Mouse (Mus musculus) heart, postnatal 4 days (tissue): ENCODE measurements around the gene Xrcc1. TPM values are rescaled to one million over a fixed set of nuclear protein-coding genes. Genes with fewer than 3 reads are reported as not detected.
"Not testable (repeated sequence)": the region's sequence is repeated elsewhere in the genome, so short reads cannot be mapped to it uniquely, and the experiment has no call there.

ENCODE experiments used
- DNase-seq: peaks from one replicate; pipeline ENCODE4 v3.0.0; 2021
- total RNA-seq, 2 experiments: library from RNA; stranded (reverse); gene quantifications; 2 replicates each; pipeline ENCODE4 v1.2.3; 2021

Gene Xrcc1
- 10 to 100 TPM; 42.0 to 43.9 TPM for total RNA-seq

DNA sequence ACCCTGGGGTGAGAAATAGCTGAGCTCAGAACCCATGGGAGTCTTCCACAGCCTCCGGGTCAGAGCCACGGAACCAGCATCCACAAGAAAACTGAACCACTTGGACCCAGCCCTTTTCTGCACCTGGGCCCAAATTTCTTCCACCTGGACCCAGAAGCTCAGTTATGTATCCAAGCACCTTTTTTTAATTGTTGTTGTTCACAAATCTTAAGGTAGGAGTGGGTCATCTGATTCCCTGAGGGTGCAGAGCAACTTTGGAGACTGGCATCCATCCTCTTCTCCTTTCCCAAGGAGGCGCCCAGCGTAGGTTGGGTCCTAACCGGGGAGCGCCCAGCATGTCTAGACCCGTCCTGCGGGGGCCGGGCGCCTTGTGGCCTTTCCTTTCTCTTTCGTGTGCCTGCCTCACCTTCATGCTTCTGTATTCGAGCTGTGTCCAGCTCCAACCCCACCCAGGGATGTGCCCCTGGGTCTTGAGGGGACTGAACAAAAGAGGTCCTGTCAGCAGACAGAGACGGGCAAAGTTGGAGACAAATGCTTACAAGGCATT lies at the start of gene Xrcc1, which contains the start of gene Pinlyp:
Gene Xrcc1 (plus strand): TSS at position 222 of the 547 bp plus-strand sequence.
Gene Pinlyp (minus strand): TSS at position 51 of the 547 bp plus-strand sequence.
- peak; percentile 12 for DNase-seq

DNA sequence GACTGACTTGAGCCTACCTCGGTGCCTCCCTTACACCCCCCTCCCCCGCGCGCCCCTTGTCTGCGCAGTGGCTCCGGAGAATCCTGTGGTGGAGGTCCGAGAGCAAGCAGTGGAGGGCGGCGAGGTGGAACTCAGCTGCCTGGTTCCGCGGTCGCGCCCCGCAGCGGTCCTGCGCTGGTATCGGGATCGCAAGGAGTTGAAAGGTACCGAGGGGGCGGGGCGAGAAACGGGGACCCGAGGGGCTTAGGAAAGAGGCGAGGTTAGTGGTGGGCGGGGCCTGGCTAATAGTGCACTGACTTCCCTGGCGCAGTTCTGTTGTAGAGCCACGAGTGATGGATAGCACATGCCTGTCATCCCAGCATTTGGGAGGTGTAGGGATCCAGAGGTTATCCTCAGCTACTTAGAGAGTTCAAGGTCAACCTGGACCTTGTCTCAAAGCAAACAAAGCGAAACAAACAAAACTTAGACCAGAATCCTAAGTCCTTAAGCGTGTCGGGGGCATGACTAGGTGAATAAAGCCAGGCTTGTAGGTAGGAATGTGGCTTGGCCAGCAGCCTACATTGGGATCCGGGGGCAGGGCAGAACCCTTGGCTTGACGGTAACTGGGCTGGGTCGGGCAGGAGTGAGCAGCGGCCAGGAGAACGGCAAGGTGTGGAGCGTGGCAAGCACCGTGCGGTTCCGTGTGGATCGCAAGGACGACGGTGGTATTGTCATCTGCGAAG lies 46.1 kb upstream of the Xrcc1 start:
- no peak for DNase-seq

GRCm38 (mm10) chr7:24500929-24501328 lies 45.2 kb upstream of the Xrcc1 start:
- DNase-seq = peak; percentile 60

DNA sequence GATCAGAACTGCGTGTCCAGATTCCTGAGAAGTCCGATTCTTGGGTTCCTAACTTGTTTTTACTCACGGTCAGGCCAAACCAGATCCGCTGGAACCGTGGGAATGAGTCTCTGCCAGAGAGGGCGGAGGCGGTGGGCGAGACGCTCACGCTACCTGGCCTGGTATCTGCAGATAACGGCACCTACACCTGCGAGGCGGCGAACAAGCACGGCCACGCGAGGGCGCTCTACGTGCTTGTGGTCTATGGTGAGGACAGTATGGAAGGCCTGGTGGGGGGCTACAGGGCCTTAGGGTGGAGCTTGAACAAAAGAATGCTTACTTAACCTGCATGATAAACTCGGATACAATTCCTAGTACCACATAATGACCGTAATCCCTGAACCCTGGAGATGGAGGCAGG lies 44.6 kb upstream of the Xrcc1 start:
- peak; percentile 39 for DNase-seq

- no peak for DNase-seq
Measured at GRCm38 (mm10) chr7:24504004-24504403, 42.1 kb upstream of the Xrcc1 start.

GRCm38 (mm10) chr7:24504868-24505267 lies 41.2 kb upstream of the Xrcc1 start:
- DNase-seq = no peak

DNA sequence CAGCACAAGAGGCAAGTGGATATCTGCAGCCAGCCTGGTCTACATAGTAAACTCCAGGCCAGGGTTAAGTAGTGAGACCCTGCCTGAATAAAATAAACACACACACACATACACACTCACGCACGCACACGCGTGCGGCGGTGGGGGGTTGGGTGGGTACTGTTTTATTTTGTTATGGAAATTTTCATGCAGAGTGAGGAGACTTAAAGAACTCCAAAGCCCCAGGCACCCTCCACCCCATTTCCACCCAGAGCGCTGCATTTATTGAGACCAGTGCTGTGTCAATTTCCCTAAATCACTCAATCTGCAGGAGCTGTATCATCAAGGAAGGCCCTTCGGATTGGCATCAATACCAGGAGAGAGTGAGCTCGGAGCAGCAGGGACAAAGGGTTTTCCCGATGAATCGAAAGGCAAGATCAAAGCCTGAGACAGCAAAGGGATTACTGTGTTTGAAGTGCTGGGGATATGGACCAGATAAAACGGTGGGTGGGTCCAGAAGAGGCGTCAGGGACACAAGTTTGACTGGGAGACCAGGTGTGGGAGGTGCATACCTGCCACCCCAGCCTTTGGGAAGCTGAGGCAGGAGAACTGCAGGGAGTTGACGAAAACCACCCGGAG lies 40.5 kb upstream of the Xrcc1 start:
- no peak for DNase-seq

DNA sequence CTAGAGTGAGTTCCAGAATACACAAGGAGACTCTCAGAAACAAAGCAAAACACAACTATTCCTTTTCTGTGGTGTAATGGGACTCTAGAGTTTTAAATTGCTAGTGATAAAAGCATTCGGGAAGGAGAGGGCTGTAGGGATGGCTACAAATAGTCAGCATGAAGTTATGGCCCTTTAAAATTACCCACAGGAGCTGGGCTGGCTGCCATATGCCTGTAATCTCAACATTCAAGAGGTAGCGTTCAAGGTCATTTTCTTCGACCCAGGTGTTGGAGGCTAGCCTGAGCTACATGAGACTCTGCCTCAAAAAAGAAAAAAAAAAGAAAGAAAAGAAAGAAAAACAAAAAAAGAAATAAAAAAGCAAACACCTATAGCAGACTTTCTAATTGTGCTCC lies 40.0 kb upstream of the Xrcc1 start:
- DNase-seq = peak; percentile 59

DNA sequence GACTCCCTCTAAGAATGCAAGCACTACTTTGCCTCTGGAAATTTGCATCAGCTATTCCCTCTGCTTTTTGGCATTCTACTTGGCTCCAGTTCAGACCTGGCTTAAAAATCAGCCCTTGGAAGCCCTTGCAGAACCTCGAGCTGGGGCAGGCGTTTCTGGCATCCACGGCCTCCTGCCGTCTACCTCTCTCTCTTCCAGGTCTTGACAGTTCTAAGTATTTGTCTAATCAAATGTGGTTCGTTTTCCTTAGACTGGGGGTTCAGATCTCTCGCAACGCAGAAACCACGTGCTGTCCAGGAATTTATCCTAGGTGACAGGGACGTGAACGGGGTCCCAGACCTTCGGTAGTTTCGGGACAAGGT lies 39.6 kb upstream of the Xrcc1 start:
- DNase-seq = peak; percentile 70

- peak; percentile 89 for DNase-seq
Measured at GRCm38 (mm10) chr7:24506838-24507725, 39.0 kb upstream of the Xrcc1 start, which contains the start of gene Zfp428. Gene Zfp428, plus strand, starts transcription at chr7:24507006.

- DNase-seq = peak; percentile 23
Measured at GRCm38 (mm10) chr7:24507726-24508114, 38.4 kb upstream of the Xrcc1 start.

DNA sequence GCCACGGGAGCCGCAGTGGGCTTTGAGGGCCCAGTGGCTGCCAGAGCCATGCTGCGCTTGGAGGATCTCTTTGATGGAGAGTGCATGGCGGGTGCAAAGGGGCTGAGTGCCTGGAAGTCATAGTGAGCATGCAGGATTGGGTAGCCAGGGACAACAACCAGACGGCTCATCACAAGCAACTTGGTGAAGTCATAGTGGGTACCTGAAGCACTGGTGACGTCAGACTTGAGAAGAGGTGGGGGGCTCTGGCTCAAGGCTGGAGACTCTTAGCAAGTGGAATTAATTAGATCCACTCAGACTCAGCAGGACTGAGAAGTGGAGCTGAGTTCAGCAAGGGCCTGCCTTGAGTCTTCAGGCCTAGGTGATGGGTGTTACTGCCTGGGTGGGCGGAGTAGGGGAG lies 33.7 kb upstream of the Xrcc1 start, which contains the start of gene AC161166.1:
Gene AC161166.1 (minus strand): TSS at position 101 of the 400 bp plus-strand sequence.
- DNase-seq = no peak

GRCm38 (mm10) chr7:24516319-24516718 lies 29.8 kb upstream of the Xrcc1 start:
- not testable (repeated sequence) for DNase-seq

DNA sequence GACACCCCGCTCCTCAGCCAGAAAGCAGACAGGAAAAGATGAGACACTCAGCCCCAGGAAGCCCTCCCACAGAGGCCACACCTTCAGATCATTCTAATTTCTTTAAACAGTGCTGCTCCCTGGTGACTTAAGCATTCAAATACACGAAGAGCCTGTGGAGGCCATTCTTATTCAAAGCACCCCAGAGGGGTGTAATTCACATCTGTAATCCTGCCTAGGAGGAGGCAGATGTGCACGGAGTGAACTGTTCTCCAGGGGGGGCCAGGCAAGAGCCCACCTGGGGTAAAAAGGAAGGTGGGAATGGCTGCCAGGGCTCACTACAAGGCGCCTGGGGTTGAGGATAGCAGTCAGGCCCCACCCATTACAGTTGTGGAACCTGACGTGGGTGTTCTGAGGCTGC lies 29.0 kb upstream of the Xrcc1 start:
- DNase-seq = no peak

GRCm38 (mm10) chr7:24517654-24518053 lies 28.4 kb upstream of the Xrcc1 start:
- DNase-seq = no peak

DNA sequence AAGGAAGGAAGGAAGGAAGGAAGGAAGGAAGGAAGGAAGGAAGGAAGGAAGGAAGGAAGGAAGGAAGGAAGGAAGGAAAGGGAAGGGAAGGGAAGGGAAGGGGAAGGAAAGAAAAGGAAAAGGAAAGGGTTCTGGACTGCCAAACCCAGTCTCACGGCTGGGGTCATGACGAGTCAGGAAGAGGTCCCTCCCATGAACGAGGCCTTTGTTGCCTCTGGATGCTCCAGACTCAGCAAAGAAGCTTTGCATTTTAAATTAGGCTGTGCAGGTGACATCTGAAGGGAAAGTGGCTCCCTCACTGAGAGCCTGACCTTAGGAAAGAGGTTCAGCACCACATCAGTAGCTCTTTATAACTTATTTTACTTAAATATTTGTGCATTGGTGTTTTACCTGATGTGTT lies 27.0 kb upstream of the Xrcc1 start:
- no peak for DNase-seq

- DNase-seq = not testable (repeated sequence)
Measured at GRCm38 (mm10) chr7:24520054-24520453, 26.0 kb upstream of the Xrcc1 start.

DNA sequence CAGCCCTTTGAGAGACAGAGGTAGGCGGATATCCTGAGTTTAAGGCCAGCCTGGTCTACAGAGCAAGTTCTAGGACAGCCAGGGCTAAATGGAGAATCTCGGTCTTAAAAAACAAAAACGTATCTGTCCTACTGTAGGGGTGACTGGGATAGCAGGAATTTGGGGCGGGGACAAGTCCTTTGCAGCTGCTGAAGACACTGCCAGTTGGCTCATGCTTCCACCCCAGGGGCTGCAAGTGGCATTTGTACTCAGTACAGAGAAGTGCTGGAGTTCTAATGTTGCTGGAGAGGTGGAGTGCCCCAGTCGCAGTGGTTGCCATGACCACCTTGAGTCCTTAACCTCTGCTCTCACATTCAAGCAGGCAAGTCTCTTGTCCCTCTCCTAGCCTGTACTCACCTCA lies 23.3 kb upstream of the Xrcc1 start:
- no peak for DNase-seq

DNA sequence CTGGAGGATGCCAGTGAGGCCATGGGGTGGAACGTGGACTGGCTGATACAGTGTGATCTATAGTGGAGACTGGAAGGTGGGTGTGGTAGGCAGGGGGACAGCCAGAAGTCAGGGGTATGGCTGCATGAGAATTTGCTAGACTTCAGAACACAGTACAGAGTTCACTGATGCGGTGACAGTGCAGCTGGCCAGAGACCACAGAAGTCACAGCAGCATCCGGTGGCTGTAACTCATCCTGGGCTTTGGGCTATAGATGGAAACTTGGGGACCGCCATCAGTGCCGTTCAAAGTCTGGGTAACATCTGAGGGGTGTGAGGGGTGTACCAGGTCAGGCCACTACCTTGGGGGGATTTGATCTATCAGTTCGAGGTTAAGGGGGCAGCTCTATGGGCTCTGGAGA lies 22.4 kb upstream of the Xrcc1 start:
- no peak for DNase-seq

- no peak for DNase-seq
Measured at GRCm38 (mm10) chr7:24524978-24525377, 21.1 kb upstream of the Xrcc1 start.

DNA sequence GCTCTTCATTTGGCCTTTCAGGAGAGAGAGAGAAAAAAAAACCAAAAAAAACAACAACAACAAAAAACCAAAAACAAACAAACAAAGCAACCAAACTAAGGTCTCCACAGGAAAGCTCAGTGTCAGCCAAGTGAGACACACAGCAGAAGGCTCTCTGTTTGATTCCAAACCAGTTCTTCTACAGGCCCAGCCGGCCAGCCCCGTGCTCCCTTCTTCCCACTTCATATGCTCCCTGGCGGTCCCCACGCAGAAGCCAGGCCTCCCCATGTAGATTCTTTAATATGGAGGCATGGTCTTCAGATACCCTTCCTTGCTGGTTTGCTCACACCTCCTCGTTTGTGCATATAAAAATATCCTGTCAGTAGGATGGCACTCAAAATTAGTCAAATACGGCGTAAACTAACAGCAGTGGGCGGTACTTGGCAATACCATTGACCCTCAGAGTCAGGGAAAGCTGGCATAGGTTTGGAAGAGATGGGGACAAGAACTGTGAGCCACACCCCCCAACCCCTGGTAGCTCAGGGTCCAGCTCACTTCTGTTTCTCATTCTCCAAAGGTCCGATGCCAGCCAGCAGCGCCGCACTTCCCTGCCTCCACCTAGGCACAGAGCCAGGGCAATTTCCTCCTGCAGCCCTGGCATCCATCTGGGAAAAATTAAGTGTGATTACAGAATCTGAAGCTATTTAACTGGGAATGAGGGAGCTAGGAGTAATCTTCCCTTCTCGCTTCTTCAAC lies 20.2 kb upstream of the Xrcc1 start:
- DNase-seq = no peak

DNA sequence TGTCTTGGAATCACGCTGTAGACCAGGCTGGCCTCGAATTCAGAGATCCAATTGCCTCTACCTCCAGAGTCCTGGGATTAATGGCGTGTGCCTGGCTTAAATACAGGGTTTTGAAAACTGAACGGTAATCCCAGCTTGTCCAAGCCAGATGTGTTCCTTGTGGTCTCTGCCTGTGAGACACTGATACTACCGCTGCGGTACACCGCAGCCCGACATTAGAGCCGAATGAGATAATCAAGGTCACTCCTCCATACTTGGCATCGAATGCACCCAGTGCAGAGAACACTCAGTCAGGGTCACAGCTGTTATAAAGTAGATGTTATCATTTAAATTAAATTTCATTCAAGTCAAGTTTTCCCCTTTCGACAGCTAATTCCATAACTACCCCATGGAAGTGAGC lies 17.2 kb upstream of the Xrcc1 start:
- DNase-seq = no peak
